Mouse (Mus musculus) intestine, embryonic 16.5 days (tissue): ENCODE measurements around the gene Vmn2r98. TPM values are rescaled to one million over a fixed set of nuclear protein-coding genes. Genes with fewer than 3 reads are reported as not detected.
"Not testable (repeated sequence)": the region's sequence is repeated elsewhere in the genome, so short reads cannot be mapped to it uniquely, and the experiment has no call there.

Experiments used
- ATAC-seq: fragments of 200-750 bp; cut with Nextera tagmentation; 2 replicates; pipeline ENCODE4 v1.8.0; 2017; ENCODE audit warnings: moderate TSS enrichment, moderate library complexity
- H3K27ac ChIP-seq: fragments of 300-500 bp; sonication (generic); 2 replicates; pipeline ENCODE4 v1.5.1; 2014; ENCODE audit warnings: mild to moderate bottlenecking, low read length
- H3K27me3 ChIP-seq: fragments of 300-500 bp; sonication (generic); replicated peaks from 2 replicates; pipeline ENCODE4 v1.6.1; 2014; ENCODE audit warnings: low read length, control low read depth, mixed read lengths; ENCODE audit not compliant: control insufficient read depth, insufficient read depth
- H3K36me3 ChIP-seq: fragments of 300-500 bp; sonication (generic); 2 replicates; pipeline ENCODE4 v1.6.1; 2014; ENCODE audit warnings: low read length, control low read depth; ENCODE audit not compliant: control insufficient read depth, insufficient read depth
- H3K4me1 ChIP-seq: fragments of 300-500 bp; sonication (generic); 2 replicates; pipeline ENCODE4 v1.6.1; 2014; ENCODE audit warnings: low read length, control low read depth, mixed read lengths; ENCODE audit not compliant: control insufficient read depth, insufficient read depth
- H3K4me2 ChIP-seq: fragments of 300-500 bp; sonication (generic); 2 replicates; pipeline ENCODE4 v1.6.1; 2014; ENCODE audit warnings: low read depth, low read length, control low read depth
- H3K4me3 ChIP-seq: fragments of 300-500 bp; sonication (generic); 2 replicates; pipeline ENCODE4 v1.5.1; 2014; ENCODE audit warnings: mild to moderate bottlenecking, low read length
- H3K9ac ChIP-seq: fragments of 300-500 bp; sonication (generic); 2 replicates; pipeline ENCODE4 v1.6.1; 2014; ENCODE audit warnings: low read depth, low read length
- H3K9me3 ChIP-seq: fragments of 300-500 bp; sonication (generic); 2 replicates; pipeline ENCODE4 v1.6.1; 2016; ENCODE audit warnings: low read length, control low read depth; ENCODE audit not compliant: control insufficient read depth
- WGBS: fragments of 180-500 bp; shearing (Covaris S2); extraction: QIAGEN DNeasy Blood & Tissue Kit; methylation state at CpG from one replicate; pipeline ENCODE4 v1.1.7; 2014; 5-methylcytosine and 5-hydroxymethylcytosine counted together
- polyA plus RNA-seq: library from polyadenylated mRNA; unstranded; fragments of >200 nt; fragmentation: Nextera tagmentation; extraction: Ambion mirVana; gene quantifications from 2 replicates; pipeline ENCODE4 v1.2.1, GENCODE M21; 2015

Vmn2r98 gene
- polyA plus RNA-seq = not detected in 2 replicates

DNA sequence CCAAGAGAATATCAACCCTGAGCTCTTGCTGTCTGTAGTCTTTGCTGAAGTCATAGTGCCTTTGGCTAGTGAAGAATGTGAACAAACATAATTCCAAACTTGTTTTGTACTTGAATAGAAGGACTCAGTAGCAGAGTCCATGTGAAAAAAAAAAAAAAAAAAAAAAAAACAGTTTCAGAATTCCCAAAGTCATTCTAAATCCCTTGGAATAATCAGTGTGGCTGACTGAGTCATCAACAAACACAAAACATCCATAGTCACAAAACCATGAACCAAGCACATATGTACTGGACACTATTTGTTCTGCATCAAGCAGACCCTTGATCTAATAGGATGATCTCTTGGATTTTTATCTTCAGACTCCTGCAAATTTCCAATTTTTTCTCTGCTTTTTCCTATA is at the start of gene Vmn2r98:
Vmn2r98 (plus strand) TSS at position 301 of the 400 bp plus-strand sequence.
- H3K4me1 ChIP-seq, ATAC-seq, H3K27ac ChIP-seq, H3K27me3 ChIP-seq, H3K4me3 ChIP-seq, H3K9me3 ChIP-seq, H3K9ac ChIP-seq, H3K4me2 ChIP-seq, H3K36me3 ChIP-seq: not testable (repeated sequence)

DNA sequence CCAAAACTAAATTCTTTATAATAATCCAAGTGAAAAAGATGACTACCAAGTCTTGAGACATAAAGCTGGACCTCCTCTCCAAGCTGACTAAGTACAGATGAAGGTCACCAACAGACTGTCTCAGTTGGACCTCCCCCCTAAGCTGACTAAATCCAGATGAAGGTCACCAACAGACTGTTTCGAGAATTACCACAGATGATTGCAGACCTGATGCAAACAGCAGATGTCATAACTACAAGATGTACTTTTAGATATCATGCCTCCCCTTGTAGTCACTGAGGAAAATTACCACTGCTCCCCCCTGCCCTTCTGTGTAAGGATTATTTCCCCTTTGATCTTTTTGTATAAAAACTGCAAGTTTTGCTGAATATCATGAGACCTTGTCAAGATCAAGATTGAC is 21.8 kb upstream of the Vmn2r98 start:
- not testable (repeated sequence) for H3K27ac ChIP-seq, H3K27me3 ChIP-seq, H3K9ac ChIP-seq, ATAC-seq, H3K4me3 ChIP-seq, H3K4me1 ChIP-seq, H3K9me3 ChIP-seq, H3K36me3 ChIP-seq, H3K4me2 ChIP-seq
- WGBS = 65% methylated on average over 1 of the region's 1 CpGs

DNA sequence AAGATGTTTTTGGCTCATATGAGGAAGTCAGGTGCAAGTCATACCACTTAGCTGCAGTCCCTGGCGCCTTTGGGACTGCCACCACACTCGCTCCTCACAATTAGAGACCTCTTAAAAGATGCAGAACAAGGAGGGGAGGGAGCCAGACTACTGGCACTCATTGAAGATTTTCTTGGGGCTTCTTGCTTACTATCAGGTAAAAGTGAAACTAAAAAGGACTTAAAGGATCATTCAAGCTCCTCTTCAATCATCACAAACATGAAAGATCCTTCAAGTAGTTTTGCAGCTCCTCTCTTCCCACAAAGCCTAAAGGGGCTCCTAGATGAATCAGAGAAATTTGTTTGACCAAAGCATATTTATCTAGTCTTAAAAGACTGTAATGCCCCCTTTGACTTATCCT is 21.3 kb upstream of the Vmn2r98 start:
- Histone ChIP-seq H3K9ac (no peak overlapping the region), H3K4me2 (no peak overlapping the region), H3K4me1 (no peaks in the 10 kb centered on the region), H3K27ac (no peak overlapping the region), H3K27me3 (no peaks in the 10 kb centered on the region), H3K9me3 (no peaks in the 10 kb centered on the region), H3K4me3 (no peak overlapping the region), H3K36me3 (no peaks in the 10 kb centered on the region)
- no peak for ATAC-seq
- 77% methylated on average over 2 of the region's 2 CpGs for WGBS

GRCm38 (mm10) chr17:19032721-19033120 is 20.5 kb upstream of the Vmn2r98 start:
- H3K4me3 ChIP-seq = no peak overlapping the region
- no peaks in the 10 kb centered on the region for H3K36me3 ChIP-seq
- no peak overlapping the region for H3K9ac ChIP-seq
- no peak overlapping the region for H3K4me2 ChIP-seq
- no peak overlapping the region for H3K27ac ChIP-seq
- H3K9me3 ChIP-seq = no peaks in the 10 kb centered on the region
- no peak for ATAC-seq
- H3K27me3 ChIP-seq = no peaks in the 10 kb centered on the region
- WGBS = 65% methylated on average over 3 of the region's 3 CpGs
- no peaks in the 10 kb centered on the region for H3K4me1 ChIP-seq

Other genes with a start within 250 kb of the Vmn2r98 start
- gene Vmn2r97, start 139.2 kb upstream of the Vmn2r98 start, polyA plus RNA-seq = not detected in 2 replicates